Mouse (Mus musculus) small intestine, adult 2 months (tissue): ENCODE measurements around the gene Pak3. TPM values are rescaled to one million over a fixed set of nuclear protein-coding genes. Genes with fewer than 3 reads are reported as not detected.

Source experiments
- H3K27ac ChIP-seq: fragments of 200-500 bp; 2 replicates; pipeline ENCODE4 v1.5.1; 2012; ENCODE audit warnings: low read depth, low read length, control low read depth, inconsistent platforms; ENCODE audit not compliant: insufficient read depth
- H3K27me3 ChIP-seq: fragments of 200-500 bp; 2 replicates; pipeline ENCODE4 v1.6.1; 2012; ENCODE audit warnings: mild to moderate bottlenecking, moderate library complexity, low read length, inconsistent platforms; ENCODE audit not compliant: control insufficient read depth, insufficient read depth
- H3K36me3 ChIP-seq: fragments of 200-500 bp; 2 replicates; pipeline ENCODE4 v1.6.1; 2012; ENCODE audit warnings: mild to moderate bottlenecking, low read length, control low read depth, inconsistent platforms; ENCODE audit not compliant: control insufficient read depth, insufficient read depth
- H3K4me1 ChIP-seq: fragments of 200-500 bp; 2 replicates; pipeline ENCODE4 v1.6.1; 2012; ENCODE audit warnings: low read length, inconsistent platforms, mixed read lengths; ENCODE audit not compliant: control insufficient read depth, insufficient read depth, insufficient read length
- H3K4me3 ChIP-seq: fragments of 200-500 bp; 2 replicates; pipeline ENCODE4 v1.5.1; 2012; ENCODE audit warnings: low read depth, mild to moderate bottlenecking, control low read depth, inconsistent platforms, low read length, moderate library complexity
- CTCF ChIP-seq: fragments of 200-500 bp; IDR thresholded peaks from 2 replicates; pipeline ENCODE4 v1.5.1; 2012; ENCODE audit warnings: low read depth, mild to moderate bottlenecking, control low read depth, inconsistent platforms, low read length, moderate library complexity, mixed read lengths; ENCODE audit not compliant: insufficient replicate concordance, insufficient read length; ENCODE audit errors: extremely low read depth
- POLR2A ChIP-seq: fragments of 200-500 bp; IDR thresholded peaks from 2 replicates; pipeline ENCODE4 v1.6.1; 2012; ENCODE audit warnings: low read depth, mild to moderate bottlenecking, control low read depth, inconsistent platforms, low read length, moderate library complexity
- WGBS: fragments of 180-500 bp; shearing (Covaris S2); methylation state at CpG from one replicate; pipeline ENCODE4 v1.1.7; 2018; 5-methylcytosine and 5-hydroxymethylcytosine counted together
- polyA plus RNA-seq: library from polyadenylated mRNA; depleted of rRNA; stranded (reverse); fragments of >200 nt; gene quantifications from 2 replicates; pipeline ENCODE4 v1.2.3, GENCODE M21; 2012; rRNA removed

Gene Pak3
- polyA plus RNA-seq, 1 experiment = not detected

DNA sequence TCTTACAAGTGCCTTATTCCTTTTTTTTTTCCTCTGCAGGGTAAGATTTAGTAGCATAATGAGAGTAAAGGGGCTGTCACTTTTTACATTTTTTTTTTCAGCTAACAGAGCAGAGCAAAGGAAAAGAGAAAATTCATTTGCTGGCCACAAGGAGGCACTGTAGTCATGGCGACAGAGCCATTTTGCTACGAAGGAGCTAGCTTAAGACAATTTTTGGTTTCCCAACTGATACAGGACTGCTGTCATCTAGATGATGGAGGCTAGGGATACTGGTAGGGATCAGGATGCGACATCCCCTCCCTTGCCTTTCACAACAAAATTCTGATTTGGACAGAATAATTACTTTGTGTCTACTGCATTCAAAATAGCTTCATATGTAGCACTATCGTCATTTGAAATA is 217.6 kb downstream of the Pak3 start:
- WGBS = 42% methylated on average over 4 of the region's 4 CpGs
- H3K4me3 ChIP-seq = no peak overlapping the region
- H3K27ac ChIP-seq = no peak overlapping the region
- no peak for TF ChIP-seq CTCF
- no peaks in the 10 kb centered on the region for H3K4me1 ChIP-seq
- no peaks in the 10 kb centered on the region for H3K36me3 ChIP-seq
- no peaks in the 10 kb centered on the region for H3K27me3 ChIP-seq

DNA sequence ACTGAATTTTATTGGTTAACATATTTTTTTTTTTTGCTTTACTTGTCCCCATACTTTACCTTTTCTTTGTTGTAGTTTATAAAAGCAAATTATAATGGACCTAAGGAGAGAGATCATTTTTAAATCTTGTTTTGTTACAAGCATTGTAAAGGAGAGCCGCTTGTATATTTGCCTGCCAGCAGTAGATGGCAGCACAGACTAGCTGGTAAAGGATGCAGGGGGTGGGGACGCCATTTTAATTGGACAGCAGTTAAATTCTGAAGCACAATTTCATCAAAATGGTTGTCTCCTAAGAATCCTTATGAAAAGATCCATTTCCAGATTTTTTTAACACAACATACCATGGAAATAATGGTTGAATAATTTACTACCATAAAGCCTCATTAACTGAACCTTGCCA is 220.8 kb downstream of the Pak3 start:
- 20% methylated on average over 2 of the region's 2 CpGs for WGBS

DNA sequence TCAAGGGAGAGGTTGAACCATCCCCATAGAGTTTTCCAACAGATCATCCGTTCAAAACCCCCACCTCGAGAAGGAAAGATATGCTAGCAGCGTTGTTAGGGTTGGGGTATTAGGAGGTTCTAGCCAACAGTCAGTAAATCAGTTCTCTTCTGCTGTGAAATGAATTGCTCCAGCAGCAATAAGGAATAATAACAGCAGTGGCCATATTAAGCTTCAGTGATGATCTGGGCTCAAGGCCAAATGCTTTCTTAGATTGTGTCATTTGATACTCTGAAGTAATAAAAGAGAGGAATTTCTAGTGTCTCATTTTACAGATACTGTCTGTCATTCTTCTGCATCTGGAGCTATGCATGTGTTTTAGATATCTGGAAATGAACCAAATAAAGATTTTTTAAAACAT is 244.2 kb downstream of the Pak3 start:
- no peaks in the 10 kb centered on the region for H3K4me1 ChIP-seq
- no peaks in the 10 kb centered on the region for H3K27me3 ChIP-seq
- H3K27ac ChIP-seq = no peak overlapping the region
- H3K36me3 ChIP-seq = no peaks in the 10 kb centered on the region
- H3K4me3 ChIP-seq = no peak overlapping the region
- TF ChIP-seq CTCF (no peak), POLR2A (no peak)
- WGBS = 72% methylated on average over 3 of the region's 3 CpGs

More for the DNA sequence above, 220.8 kb downstream of the Pak3 start:
- no peaks in the 10 kb centered on the region for H3K27me3 ChIP-seq
- H3K27ac ChIP-seq = no peak overlapping the region
- no peak for TF ChIP-seq CTCF
- no peak for TF ChIP-seq POLR2A
- H3K4me3 ChIP-seq = no peak overlapping the region
- H3K4me1 ChIP-seq = no peaks in the 10 kb centered on the region
- no peaks in the 10 kb centered on the region for H3K36me3 ChIP-seq

DNA sequence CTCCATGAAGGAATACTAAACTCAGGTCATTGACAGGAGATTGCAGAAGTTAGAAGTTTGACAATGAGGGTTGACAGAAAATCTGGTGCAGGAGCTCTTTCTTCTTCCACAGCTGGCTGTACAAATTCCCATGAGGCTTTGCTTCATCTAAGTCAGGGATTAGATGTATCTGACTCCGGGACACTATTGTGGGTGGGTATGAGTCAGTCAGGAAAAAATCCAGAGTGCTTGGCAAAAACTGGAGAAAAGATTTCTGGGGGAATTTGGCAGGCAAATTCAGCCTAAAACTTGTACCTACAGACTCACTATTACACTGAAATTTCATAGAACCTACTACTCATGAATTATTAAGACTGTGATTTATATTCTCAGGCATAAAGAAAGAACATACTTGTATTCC is 297.6 kb downstream of the Pak3 start:
- Histone ChIP-seq H3K4me3 (no peak overlapping the region), H3K27ac (no peak overlapping the region), H3K4me1 (no peaks in the 10 kb centered on the region), H3K36me3 (no peaks in the 10 kb centered on the region), H3K27me3 (no peaks in the 10 kb centered on the region)
- TF ChIP-seq POLR2A (no peak), CTCF (no peak)
- WGBS = 53% methylated on average over 1 of the region's 1 CpGs

DNA sequence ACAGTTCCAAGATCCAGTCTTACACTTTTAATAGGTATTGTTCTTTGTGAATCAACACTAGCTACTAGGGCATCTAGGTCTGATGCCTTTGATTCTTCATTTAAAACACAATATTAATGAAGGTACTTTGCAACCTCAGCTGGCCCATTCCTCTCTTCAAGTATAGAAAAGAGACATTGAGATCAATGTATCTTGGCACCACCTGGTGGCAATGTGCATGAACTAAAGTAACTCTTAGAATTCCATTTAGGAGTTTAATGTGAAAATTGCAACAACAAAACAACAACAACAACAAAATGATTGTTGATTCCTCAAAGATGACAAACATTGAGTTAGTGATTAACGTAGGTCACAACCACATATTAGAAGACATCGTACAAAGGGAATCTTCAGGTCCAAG is 300.6 kb downstream of the Pak3 start:
- Histone ChIP-seq H3K27me3 (no peaks in the 10 kb centered on the region), H3K36me3 (no peaks in the 10 kb centered on the region), H3K27ac (no peak overlapping the region), H3K4me3 (no peak overlapping the region), H3K4me1 (no peaks in the 10 kb centered on the region)
- WGBS = 91% methylated on average over 2 of the region's 2 CpGs
- no peak for TF ChIP-seq POLR2A
- no peak for TF ChIP-seq CTCF

DNA sequence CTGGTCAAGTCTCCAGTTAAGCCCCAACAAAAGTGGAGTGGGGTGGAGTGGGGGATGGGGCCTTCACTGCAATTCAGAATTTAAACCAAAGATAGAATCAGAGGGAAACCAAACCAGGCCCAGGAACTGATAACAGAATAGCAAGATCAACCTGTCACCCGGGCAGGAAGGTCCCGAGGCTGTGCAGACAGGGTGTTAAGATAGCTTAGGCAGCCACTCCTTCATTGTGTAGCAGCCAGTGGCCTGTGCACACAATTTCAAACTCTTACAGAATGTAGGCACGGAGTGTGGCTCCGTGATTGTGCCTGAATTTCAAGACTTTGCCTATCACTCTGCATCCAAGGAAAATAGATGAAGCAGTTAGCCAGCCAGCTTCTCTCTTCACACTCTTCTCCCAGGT is 308.1 kb downstream of the Pak3 start:
- TF ChIP-seq CTCF = no peak
- TF ChIP-seq POLR2A = no peak

DNA sequence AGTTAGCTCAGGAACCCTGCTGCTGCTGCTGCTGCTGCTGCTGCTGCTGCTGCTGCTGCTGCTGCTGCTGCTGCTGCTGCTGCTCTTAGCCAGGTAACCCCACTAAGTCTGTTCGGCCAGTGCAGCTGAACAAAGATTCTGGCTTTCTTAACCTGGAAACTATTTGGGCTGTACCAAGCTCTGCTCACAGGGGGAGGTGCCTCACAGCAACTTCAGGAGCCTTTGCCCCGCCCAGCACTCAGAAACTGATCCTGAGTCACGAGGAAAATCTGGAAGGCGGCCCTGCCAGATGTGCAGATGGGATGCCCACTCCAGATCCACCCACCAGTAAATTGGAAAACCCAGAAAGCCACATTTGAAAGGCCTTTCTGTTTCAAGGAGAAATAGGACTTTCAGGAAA is 308.8 kb downstream of the Pak3 start, which contains the start of gene Capn6:
Capn6 (minus strand) TSS at position 203 of the 400 bp plus-strand sequence.
- no peak within 1 kb of the TSS for H3K4me3 ChIP-seq
- no peaks in the 10 kb centered on the region for H3K27me3 ChIP-seq
- WGBS = 29% methylated on average over 4 of the region's 4 CpGs

More for the DNA sequence above, 308.1 kb downstream of the Pak3 start:
- no peaks in the 10 kb centered on the region for H3K36me3 ChIP-seq
- H3K4me1 ChIP-seq = no peaks in the 10 kb centered on the region
- no peak overlapping the region for H3K27ac ChIP-seq
- H3K27me3 ChIP-seq = no peaks in the 10 kb centered on the region
- WGBS = 30% methylated on average over 4 of the region's 4 CpGs
- no peak overlapping the region for H3K4me3 ChIP-seq

DNA sequence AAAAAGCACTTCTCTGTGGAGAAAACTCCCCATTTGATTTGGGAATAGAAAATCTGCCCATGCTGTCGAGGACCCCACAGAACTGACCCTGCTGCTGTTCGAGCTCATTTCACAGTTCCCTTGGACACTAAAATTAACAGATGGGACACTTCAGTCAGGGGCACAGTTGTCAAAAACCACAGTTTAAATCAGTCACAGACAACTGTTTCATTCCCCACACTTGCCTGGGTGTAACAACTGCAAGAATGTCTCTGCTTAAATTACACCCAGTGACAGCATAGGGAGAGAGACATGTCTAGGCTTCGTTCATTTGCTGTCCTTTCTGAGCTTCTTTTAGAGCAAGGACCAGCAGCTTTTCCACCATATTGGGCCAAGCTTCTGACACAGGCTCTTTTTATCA is 328.2 kb downstream of the Pak3 start:
- no peak overlapping the region for H3K27ac ChIP-seq
- WGBS = 75% methylated on average over 3 of the region's 3 CpGs
- H3K27me3 ChIP-seq = no peaks in the 10 kb centered on the region
- no peak overlapping the region for H3K4me3 ChIP-seq
- H3K4me1 ChIP-seq = no peaks in the 10 kb centered on the region
- TF ChIP-seq CTCF = no peak
- no peak for TF ChIP-seq POLR2A
- H3K36me3 ChIP-seq = no peaks in the 10 kb centered on the region

More for the DNA sequence above, 308.8 kb downstream of the Pak3 start, which contains the start of gene Capn6:
- Histone ChIP-seq H3K36me3 (no peaks in the 10 kb centered on the region), H3K27ac (no peak within 1 kb of the TSS), H3K4me1 (no peaks in the 10 kb centered on the region)
- TF ChIP-seq CTCF = no peak

Other genes with a start within 250 kb of the Pak3 start
- gene Chrdl1, start 124.3 kb upstream of the Pak3 start, polyA plus RNA-seq = 0.55 and 1.6 TPM in 2 replicates